Mouse (Mus musculus): ENCODE measurements around the gene Nckap1l.

The Nckap1l gene

GRCm38 (mm10) chr15:103501186-103501585, 47.6 kb downstream of the Nckap1l start:
- DNase-seq: no peak

GRCm38 (mm10) chr15:103502435-103503250, 49.0 kb downstream of the Nckap1l start, which contains the start of gene Pde1b:
Gene Pde1b, plus strand, starts transcription at chr15:103503034.
- DNase-seq: peak; percentile 74 to 81

- DNase-seq: no peak
Observed at GRCm38 (mm10) chr15:103503251-103503600, 49.6 kb downstream of the Nckap1l start.

GRCm38 (mm10) chr15:103503660-103504059, 50.1 kb downstream of the Nckap1l start:
- peak; percentile 49 to 50 for DNase-seq

GRCm38 (mm10) chr15:103509317-103509716, 55.7 kb downstream of the Nckap1l start:
- no peak for DNase-seq

GRCm38 (mm10) chr15:103511652-103512051, 58.1 kb downstream of the Nckap1l start:
- no peak for DNase-seq

GRCm38 (mm10) chr15:103513621-103514031, 60.0 kb downstream of the Nckap1l start:
- peak; percentile 57 to 60 for DNase-seq

GRCm38 (mm10) chr15:103514119-103514518, 60.5 kb downstream of the Nckap1l start:
- peak; percentile 92 to 95 for DNase-seq

GRCm38 (mm10) chr15:103514914-103515313, 61.3 kb downstream of the Nckap1l start:
- DNase-seq: no peak

- DNase-seq: peak; percentile 86 to 88
Observed at GRCm38 (mm10) chr15:103518600-103519385, 65.2 kb downstream of the Nckap1l start.

GRCm38 (mm10) chr15:103519386-103520378, 66.1 kb downstream of the Nckap1l start:
- DNase-seq: peak; percentile 62 to 71

GRCm38 (mm10) chr15:103522458-103523099, 69.0 kb downstream of the Nckap1l start:
- DNase-seq: peak; percentile 63 to 67

GRCm38 (mm10) chr15:103523156-103523555, 69.6 kb downstream of the Nckap1l start:
- no peak for DNase-seq

GRCm38 (mm10) chr15:103530372-103530771, 76.8 kb downstream of the Nckap1l start:
- DNase-seq: peak; percentile 77 to 84

- DNase-seq: no peak
Observed at GRCm38 (mm10) chr15:103534054-103534620, 80.5 kb downstream of the Nckap1l start.

GRCm38 (mm10) chr15:103535030-103535429, 81.4 kb downstream of the Nckap1l start:
- no peak for DNase-seq

GRCm38 (mm10) chr15:103535786-103536185, 82.2 kb downstream of the Nckap1l start:
- DNase-seq: no peak

- peak in 1 of 2 experiments; percentile 16 for DNase-seq
Observed at GRCm38 (mm10) chr15:103536456-103536855, 82.9 kb downstream of the Nckap1l start.

GRCm38 (mm10) chr15:103537011-103537821, 83.6 kb downstream of the Nckap1l start:
- peak; percentile 78 to 81 for DNase-seq

GRCm38 (mm10) chr15:103537822-103538213, 84.2 kb downstream of the Nckap1l start, which contains the start of gene Ppp1r1a:
Gene Ppp1r1a, minus strand, starts transcription at chr15:103538003.
- DNase-seq: peak; percentile 89 to 90
